Mouse (Mus musculus) megakaryocyte, adult 5-6 weeks (primary cell): ENCODE results near the gene Dnajc11. TPM values are rescaled to one million over a fixed set of nuclear protein-coding genes. Genes with fewer than 3 reads are reported as not detected.

Experiments used
- ATAC-seq: 2 replicates; pipeline ENCODE4 v1.8.0; 2016; ENCODE audit warnings: mild to moderate bottlenecking, inconsistent platforms; ENCODE audit not compliant: poor library complexity, severe bottlenecking
- total RNA-seq, 2 experiments: library from RNA; stranded (forward) in 1 of 2; stranded (reverse) in 1 of 2; fragments of 153-499, 151-499 nt in 1 of 2; fragments of 221-1000, 200-1000 nt in 1 of 2; gene quantifications; 2 replicates each; pipeline versions ENCODE4 v1.2.3 to v1.2.4; 2015 to 2017

The Dnajc11 gene
- 18.1 and 18.5 TPM in 2 replicates for total RNA-seq (2015)
- total RNA-seq (2017): 34.7 and 39.4 TPM in 2 replicates

DNA sequence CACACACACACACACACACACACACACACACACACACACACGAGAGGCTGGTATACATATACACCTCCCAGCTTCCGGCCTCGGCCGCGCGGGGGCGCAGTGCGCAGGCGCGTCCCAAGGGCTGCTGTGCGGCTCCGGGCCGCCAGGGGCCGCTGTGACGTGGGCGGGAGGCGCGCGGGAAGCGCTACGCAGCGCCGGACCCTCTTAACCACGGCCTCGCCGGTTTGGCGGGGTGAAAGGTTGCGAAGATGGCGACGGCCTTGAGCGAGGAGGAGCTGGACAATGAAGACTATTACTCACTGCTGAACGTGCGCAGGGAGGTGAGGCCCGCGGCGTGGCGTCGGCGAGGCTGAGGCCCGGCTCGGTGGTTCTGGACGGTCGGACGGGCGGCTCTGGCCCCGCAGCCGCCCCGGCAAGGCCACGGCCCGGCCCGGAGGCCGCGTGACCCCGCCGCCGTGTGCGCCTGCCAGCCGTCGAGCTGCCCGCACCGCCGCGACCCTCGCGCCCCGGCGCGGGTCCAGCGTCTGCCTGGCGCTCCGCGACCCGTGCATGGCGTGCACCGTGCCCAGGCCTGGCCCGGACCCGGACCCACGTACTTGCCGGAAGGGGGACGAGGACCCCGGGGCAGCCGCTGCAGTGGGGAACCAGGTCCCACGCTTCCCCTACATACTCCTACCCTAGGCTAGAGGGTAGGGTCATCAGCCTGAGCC lies at the start of gene Dnajc11:
Gene Dnajc11, plus strand, starts transcription at position 187 of the 710 bp plus-strand sequence.
- ATAC-seq: peak; percentile 98

GRCm38 (mm10) chr4:151893241-151893640 lies 40.2 kb upstream of the Dnajc11 start:
- ATAC-seq: no peak

DNA sequence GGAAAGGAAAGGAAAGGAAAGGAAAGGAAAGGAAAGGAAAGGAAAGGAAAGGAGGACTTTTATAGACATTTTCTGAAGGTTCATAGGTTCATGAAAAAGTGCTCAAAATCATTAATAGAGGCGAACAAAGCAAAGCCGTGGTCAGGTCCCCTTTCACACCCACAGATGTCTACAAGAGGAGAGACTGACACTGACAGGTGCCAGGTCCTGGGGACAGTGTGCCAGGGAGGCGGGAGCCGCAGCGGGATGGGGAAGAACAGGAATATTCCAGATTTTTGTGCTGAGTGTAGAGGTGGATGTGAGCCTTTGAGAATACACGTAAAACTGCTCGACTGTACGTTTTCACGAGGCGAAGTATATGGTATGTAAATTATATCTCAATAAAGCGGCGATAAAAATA lies 38.6 kb upstream of the Dnajc11 start:
- no peak for ATAC-seq

- ATAC-seq: no peak
Measured at GRCm38 (mm10) chr4:151895624-151896023, 37.9 kb upstream of the Dnajc11 start.

DNA sequence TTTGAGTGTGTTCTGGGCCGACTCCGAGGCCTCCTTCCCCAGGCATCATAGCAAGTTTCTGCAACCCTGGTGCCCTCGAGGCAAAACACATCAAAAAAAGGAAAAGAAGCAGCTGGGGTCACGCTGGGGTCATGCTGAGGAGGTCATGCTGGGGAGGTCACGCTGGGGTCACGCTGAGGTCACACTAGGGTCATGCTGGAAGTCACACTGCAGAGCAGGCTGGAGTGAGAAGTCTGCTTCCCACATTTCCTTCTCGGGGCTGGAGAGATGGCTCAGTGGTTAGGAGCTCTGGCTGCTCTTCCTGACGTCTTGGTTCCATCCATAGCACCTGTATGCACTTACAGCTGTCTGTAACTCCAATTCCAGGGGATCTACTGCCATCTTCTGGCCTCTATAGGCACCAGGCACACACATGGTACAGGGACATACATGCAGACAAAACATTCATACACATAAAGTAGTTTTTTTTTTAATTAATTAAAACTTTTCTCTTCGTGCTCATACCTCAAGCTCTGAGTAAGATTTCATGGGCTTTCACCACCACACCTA lies 36.3 kb upstream of the Dnajc11 start:
- no peak for ATAC-seq

- ATAC-seq: no peak
Measured at GRCm38 (mm10) chr4:151898600-151899245, 34.8 kb upstream of the Dnajc11 start.

- ATAC-seq: no peak
Measured at GRCm38 (mm10) chr4:151899707-151900384, 33.6 kb upstream of the Dnajc11 start.

GRCm38 (mm10) chr4:151900735-151901134 lies 32.8 kb upstream of the Dnajc11 start:
- ATAC-seq: no peak

- no peak for ATAC-seq
Measured at GRCm38 (mm10) chr4:151901422-151901821, 32.1 kb upstream of the Dnajc11 start.

DNA sequence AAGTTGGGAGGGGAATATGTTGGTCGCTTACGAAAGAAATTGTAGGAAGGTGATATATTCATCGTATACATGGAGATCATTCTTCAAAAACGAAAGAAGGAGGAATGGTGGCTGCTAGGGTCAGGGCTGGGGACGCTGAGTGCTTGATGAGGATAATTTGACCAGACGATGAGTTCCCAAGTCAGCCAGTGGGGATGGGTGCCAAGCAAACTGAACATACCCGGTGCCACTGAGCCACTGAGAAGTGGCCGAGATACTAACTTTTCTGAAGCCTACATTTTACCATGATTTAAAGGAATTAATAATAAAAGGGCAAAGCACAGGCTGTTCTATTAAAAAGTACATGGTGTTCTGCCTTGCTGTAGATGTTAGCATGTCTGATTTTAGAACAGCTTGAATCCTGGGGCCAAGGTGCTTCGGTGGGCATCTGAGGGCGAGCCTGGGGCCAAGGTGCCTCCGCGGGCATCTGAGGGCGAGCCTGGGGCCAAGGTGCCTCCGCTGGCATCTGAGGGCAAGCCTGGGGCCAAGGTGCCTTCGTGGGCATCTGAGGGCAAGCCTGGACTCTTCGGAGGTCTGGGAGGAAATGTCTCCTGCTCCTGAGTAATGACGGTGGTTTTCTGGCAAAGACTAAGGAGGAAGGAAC lies 31.3 kb upstream of the Dnajc11 start:
- no peak for ATAC-seq

DNA sequence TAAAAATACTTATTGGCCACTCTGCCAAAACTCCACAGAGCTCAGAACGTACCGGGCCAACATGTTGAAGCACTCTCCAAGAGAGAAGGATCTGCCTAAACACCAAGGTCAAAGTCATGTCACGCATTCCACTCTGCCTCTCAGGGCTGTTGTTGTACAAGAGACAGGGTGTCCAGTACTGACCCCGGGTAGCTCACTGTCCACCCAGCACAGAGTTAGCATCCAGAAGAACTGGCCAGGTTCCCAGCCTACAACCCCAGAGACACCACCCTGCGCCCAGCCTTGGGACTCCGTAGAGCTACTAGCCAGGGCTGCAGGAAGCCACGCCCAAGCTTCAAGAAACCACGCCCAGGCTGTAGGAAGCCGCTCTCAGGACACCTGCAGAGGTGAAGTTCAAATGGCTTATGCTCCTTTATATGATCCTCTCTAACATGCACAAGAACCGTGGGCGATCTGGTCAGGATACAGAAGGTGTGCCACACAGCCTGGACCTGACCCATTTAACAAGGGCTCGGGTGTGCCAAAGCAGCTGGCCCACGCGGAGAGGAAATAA lies 30.7 kb upstream of the Dnajc11 start:
- ATAC-seq: no peak

GRCm38 (mm10) chr4:151904098-151904497 lies 29.4 kb upstream of the Dnajc11 start:
- no peak for ATAC-seq

- ATAC-seq: no peak
Measured at GRCm38 (mm10) chr4:151905621-151906020, 27.9 kb upstream of the Dnajc11 start.

GRCm38 (mm10) chr4:151907577-151908343 lies 25.7 kb upstream of the Dnajc11 start:
- no peak for ATAC-seq

GRCm38 (mm10) chr4:151908809-151909208 lies 24.7 kb upstream of the Dnajc11 start:
- no peak for ATAC-seq

GRCm38 (mm10) chr4:151916271-151916670 lies 17.2 kb upstream of the Dnajc11 start:
- ATAC-seq: no peak

DNA sequence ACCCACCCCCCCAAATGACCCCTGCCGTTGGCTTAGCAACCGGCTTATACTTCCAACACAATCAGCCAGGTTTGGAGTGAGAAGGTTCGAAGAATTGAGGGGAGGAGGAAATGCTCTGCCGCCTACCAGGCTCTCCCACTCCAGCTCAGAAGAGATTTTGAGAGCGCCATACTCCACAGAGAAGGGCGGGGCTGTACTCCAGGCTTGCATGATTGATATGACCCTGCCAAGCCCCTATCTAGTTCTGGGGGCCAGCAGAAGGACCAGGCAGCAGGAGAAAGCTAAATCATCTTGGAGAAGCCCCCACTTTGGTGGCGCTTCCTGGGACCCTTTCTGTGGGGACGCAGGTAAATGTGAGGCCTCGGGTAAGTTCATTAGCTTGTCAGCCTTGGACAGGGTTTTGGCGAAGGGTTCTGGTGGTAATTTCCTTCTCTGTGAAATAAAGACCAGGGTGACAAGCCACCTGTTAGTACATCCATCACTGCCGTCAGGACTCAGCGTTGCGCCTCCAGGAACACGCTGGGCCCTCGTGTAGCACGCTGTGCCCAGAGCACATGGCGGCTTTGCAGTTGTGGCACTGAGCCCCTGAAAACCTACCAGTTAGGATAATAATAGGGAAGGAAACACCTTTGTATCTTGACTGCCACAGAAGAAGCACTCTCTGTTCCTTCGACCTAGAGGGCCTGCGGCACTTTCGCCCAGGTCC lies 14.2 kb upstream of the Dnajc11 start:
- ATAC-seq: no peak

DNA sequence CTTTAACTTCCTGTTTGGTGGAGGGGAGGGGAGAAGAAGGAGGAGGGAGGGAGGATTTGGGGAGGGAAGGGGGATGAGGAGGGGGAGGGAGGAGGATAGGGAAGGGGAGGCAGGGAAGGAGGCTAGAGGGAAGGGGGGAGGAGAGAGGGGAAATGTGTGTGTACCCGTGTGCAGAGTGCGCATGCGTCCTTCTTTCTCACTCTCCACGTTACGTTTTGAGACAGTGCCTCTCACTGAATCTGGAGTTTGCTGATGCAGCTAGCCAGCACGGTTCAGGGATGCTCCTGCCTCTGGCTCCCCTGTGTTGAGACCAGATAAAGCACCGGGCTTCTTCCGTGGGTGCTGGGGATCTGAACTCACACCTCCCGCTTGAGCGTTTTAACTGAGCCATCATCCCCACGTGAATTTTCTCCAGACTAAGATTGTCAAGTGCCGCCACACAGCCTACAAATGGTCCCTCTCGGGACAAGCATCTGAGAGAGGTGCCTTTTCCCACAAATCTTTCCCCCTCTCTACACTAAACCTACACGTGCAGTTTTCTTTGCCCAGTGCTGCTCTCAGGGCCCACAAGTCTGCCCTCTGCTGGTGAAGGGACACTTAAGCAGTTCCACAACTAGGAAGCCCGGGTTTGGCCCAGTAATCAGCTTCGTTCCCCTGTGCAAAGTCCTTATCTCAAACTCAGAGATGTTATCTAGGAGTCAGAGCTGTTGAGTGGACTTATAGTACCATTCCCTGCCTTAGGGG lies 13.4 kb upstream of the Dnajc11 start:
- peak; percentile 80 for ATAC-seq

GRCm38 (mm10) chr4:151922124-151922523 lies 11.4 kb upstream of the Dnajc11 start:
- ATAC-seq: no peak
